Mouse (Mus musculus) intestine, postnatal 0 days (tissue): Measurements from ENCODE around the gene Map4k5. TPM values are rescaled to one million over a fixed set of nuclear protein-coding genes. Genes with fewer than 3 reads are reported as not detected.

ENCODE experiments used
- ATAC-seq: fragments of 200-750 bp; cut with Nextera tagmentation; 2 replicates; pipeline ENCODE4 v1.8.0; 2017; ENCODE audit warnings: mild to moderate bottlenecking, moderate TSS enrichment, moderate library complexity
- H3K27ac ChIP-seq: fragments of 300-500 bp; sonication (generic); 2 replicates; pipeline ENCODE4 v1.5.1; 2014; ENCODE audit warnings: mild to moderate bottlenecking, low read depth, low read length, moderate library complexity
- H3K27me3 ChIP-seq: fragments of 300-500 bp; sonication (generic); replicated peaks from 2 replicates; pipeline ENCODE4 v1.6.1; 2014; ENCODE audit warnings: low read length, mixed read lengths; ENCODE audit not compliant: control insufficient read depth, insufficient read depth
- H3K36me3 ChIP-seq: fragments of 300-500 bp; sonication (generic); 2 replicates; pipeline ENCODE4 v1.6.1; 2014; ENCODE audit warnings: mild to moderate bottlenecking, moderate library complexity; ENCODE audit not compliant: control insufficient read depth, insufficient read depth
- H3K4me1 ChIP-seq: fragments of 300-500 bp; sonication (generic); replicated peaks from 2 replicates; pipeline ENCODE4 v1.6.1; 2014; ENCODE audit warnings: antibody characterized with exemption, low read length, mixed read lengths; ENCODE audit not compliant: control insufficient read depth, insufficient read depth
- H3K4me2 ChIP-seq: fragments of 300-500 bp; sonication (generic); replicated peaks from 2 replicates; pipeline ENCODE4 v1.6.1; 2014; ENCODE audit warnings: low read depth, mild to moderate bottlenecking, moderate library complexity
- H3K4me3 ChIP-seq: fragments of 300-500 bp; sonication (generic); 2 replicates; pipeline ENCODE4 v1.5.1; 2014; ENCODE audit warnings: low read depth, low read length
- H3K9ac ChIP-seq: fragments of 300-500 bp; sonication (generic); 2 replicates; pipeline ENCODE4 v1.6.1; 2014; ENCODE audit warnings: mild to moderate bottlenecking, low read depth, low read length
- H3K9me3 ChIP-seq: fragments of 300-500 bp; sonication (generic); 2 replicates; pipeline ENCODE4 v1.6.1; 2016; ENCODE audit warnings: mixed run types; ENCODE audit not compliant: control insufficient read depth
- CTCF ChIP-seq: sonication (generic); IDR thresholded peaks from 2 replicates; pipeline ENCODE4 v1.5.1; 2016; ENCODE audit warnings: low read depth, mild to moderate bottlenecking, control low read depth, antibody characterized with exemption, moderate library complexity
- WGBS: fragments of 180-500 bp; shearing (Covaris S2); extraction: QIAGEN DNeasy Blood & Tissue Kit; methylation state at CpG from one replicate; pipeline ENCODE4 v1.1.7; 2014; 5-methylcytosine and 5-hydroxymethylcytosine counted together
- polyA plus RNA-seq: library from polyadenylated mRNA; unstranded; fragments of >200 nt; fragmentation: Nextera tagmentation; extraction: Ambion mirVana; gene quantifications from 2 replicates; pipeline ENCODE4 v1.2.1, GENCODE M21; 2015

The Map4k5 gene
- polyA plus RNA-seq: 9.9 and 10.2 TPM in 2 replicates

- Histone ChIP-seq H3K4me2 (peak within 1 kb of the TSS; percentile 89), H3K4me1 (peaks cover 12% of the 10 kb centered on the region; the same call in 1 of the 2 replicates), H3K4me3 (peak within 1 kb of the TSS; percentile 94), H3K27me3 (no peaks in the 10 kb centered on the region), H3K9me3 (no peaks in the 10 kb centered on the region), H3K36me3 (no peaks in the 10 kb centered on the region), H3K9ac (peak within 1 kb of the TSS; percentile 95), H3K27ac (peak within 1 kb of the TSS; percentile 90)
- TF ChIP-seq CTCF: peak; percentile 93
- ATAC-seq: peak; percentile 95
- WGBS: under 1% methylated on average over 109 of the region's 118 CpGs
Measured at GRCm38 (mm10) chr12:69892371-69893251, at the start of gene Map4k5, which contains the start of gene Atl1. Gene Map4k5, minus strand, starts transcription at chr12:69893200. Gene Atl1, plus strand, starts transcription at chr12:69892614.

GRCm38 (mm10) chr12:69941655-69942329 is 48.8 kb upstream of the Map4k5 start:
- H3K9me3 ChIP-seq: no peaks in the 10 kb centered on the region
- no peak for ATAC-seq
- H3K27ac ChIP-seq: peak overlapping the region; percentile 46; the same call in 1 of the 2 replicates
- H3K36me3 ChIP-seq: no peaks in the 10 kb centered on the region
- TF ChIP-seq CTCF: no peak
- no peak overlapping the region for H3K4me3 ChIP-seq
- no peaks in the 10 kb centered on the region for H3K27me3 ChIP-seq
- H3K4me2 ChIP-seq: no peak overlapping the region
- no peak overlapping the region for H3K9ac ChIP-seq
- WGBS: 23% methylated on average over 1 of the region's 1 CpGs
- no peaks in the 10 kb centered on the region for H3K4me1 ChIP-seq

- H3K4me1 ChIP-seq: no peaks in the 10 kb centered on the region
- H3K4me2 ChIP-seq: no peak overlapping the region
- no peak for ATAC-seq
- TF ChIP-seq CTCF: peak; percentile 30
- H3K27me3 ChIP-seq: no peaks in the 10 kb centered on the region
- no peak overlapping the region for H3K9ac ChIP-seq
- WGBS: 58% methylated on average over 2 of the region's 2 CpGs
- no peak overlapping the region for H3K27ac ChIP-seq
- no peak overlapping the region for H3K4me3 ChIP-seq
- no peaks in the 10 kb centered on the region for H3K36me3 ChIP-seq
- no peaks in the 10 kb centered on the region for H3K9me3 ChIP-seq
Measured at GRCm38 (mm10) chr12:69939291-69939690, 46.3 kb upstream of the Map4k5 start.

- WGBS: 86% methylated on average over 5 of the region's 5 CpGs
- no peak overlapping the region for H3K27ac ChIP-seq
Measured at GRCm38 (mm10) chr12:69937731-69938130, 44.7 kb upstream of the Map4k5 start.

GRCm38 (mm10) chr12:69926716-69927115 is 33.7 kb upstream of the Map4k5 start:
- Histone ChIP-seq H3K9ac (no peak overlapping the region), H3K4me1 (no peaks in the 10 kb centered on the region), H3K4me3 (no peak overlapping the region), H3K27me3 (no peaks in the 10 kb centered on the region), H3K36me3 (no peaks in the 10 kb centered on the region), H3K27ac (no peak overlapping the region), H3K4me2 (no peak overlapping the region), H3K9me3 (no peaks in the 10 kb centered on the region)
- WGBS: 52% methylated on average over 7 of the region's 7 CpGs
- no peak for TF ChIP-seq CTCF
- ATAC-seq: no peak

More at GRCm38 (mm10) chr12:69937731-69938130, 44.7 kb upstream of the Map4k5 start:
- no peak overlapping the region for H3K4me2 ChIP-seq
- H3K9me3 ChIP-seq: no peaks in the 10 kb centered on the region
- no peak overlapping the region for H3K9ac ChIP-seq
- ATAC-seq: no peak
- H3K27me3 ChIP-seq: no peaks in the 10 kb centered on the region
- H3K36me3 ChIP-seq: no peaks in the 10 kb centered on the region
- no peaks in the 10 kb centered on the region for H3K4me1 ChIP-seq
- H3K4me3 ChIP-seq: no peak overlapping the region
- TF ChIP-seq CTCF: no peak

- TF ChIP-seq CTCF: peak; percentile 77
- Histone ChIP-seq H3K27ac (no peak overlapping the region), H3K36me3 (no peaks in the 10 kb centered on the region), H3K9me3 (no peaks in the 10 kb centered on the region), H3K4me1 (no peaks in the 10 kb centered on the region), H3K4me2 (no peak overlapping the region), H3K27me3 (no peaks in the 10 kb centered on the region), H3K9ac (no peak overlapping the region), H3K4me3 (no peak overlapping the region)
- ATAC-seq: no peak
- WGBS: 28% methylated on average over 5 of the region's 5 CpGs
Measured at GRCm38 (mm10) chr12:69924012-69924411, 31.0 kb upstream of the Map4k5 start.
